Mouse (Mus musculus) neural tube, embryonic 14.5 days (tissue): ENCODE data around the gene Prrc2b. TPM values are rescaled to one million over a fixed set of nuclear protein-coding genes. Genes with fewer than 3 reads are reported as not detected.

Experiments used
- ATAC-seq: fragments of 200-750 bp; cut with Nextera tagmentation; 2 replicates; pipeline ENCODE4 v1.8.0; 2017; ENCODE audit warnings: low read depth, mild to moderate bottlenecking, moderate TSS enrichment, moderate library complexity
- H3K27ac ChIP-seq: fragments of 300-500 bp; sonication (generic); 2 replicates; pipeline ENCODE4 v1.5.1; 2014; ENCODE audit warnings: low read depth, mild to moderate bottlenecking, control low read depth, low read length, moderate library complexity, mixed read lengths
- H3K27me3 ChIP-seq: fragments of 300-500 bp; sonication (generic); 2 replicates; pipeline ENCODE4 v1.6.1; 2014; ENCODE audit warnings: low read length; ENCODE audit not compliant: control insufficient read depth, insufficient read depth
- H3K36me3 ChIP-seq: fragments of 300-500 bp; sonication (generic); 2 replicates; pipeline ENCODE4 v1.6.1; 2014; ENCODE audit warnings: low read length, mixed read lengths; ENCODE audit not compliant: control insufficient read depth, insufficient read depth
- H3K4me1 ChIP-seq: fragments of 300-500 bp; sonication (generic); 2 replicates; pipeline ENCODE4 v1.6.1; 2014; ENCODE audit warnings: low read length; ENCODE audit not compliant: control insufficient read depth, insufficient read depth
- H3K4me2 ChIP-seq: fragments of 300-500 bp; sonication (generic); 2 replicates; pipeline ENCODE4 v1.6.1; 2014; ENCODE audit warnings: mild to moderate bottlenecking, low read depth, low read length, control low read depth
- H3K4me3 ChIP-seq: fragments of 300-500 bp; sonication (generic); 2 replicates; pipeline ENCODE4 v1.5.1; 2014; ENCODE audit warnings: low read depth, low read length, control low read depth, mixed read lengths
- H3K9ac ChIP-seq: fragments of 300-500 bp; sonication (generic); replicated peaks from 2 replicates; pipeline ENCODE4 v1.6.1; 2014; ENCODE audit warnings: low read depth, mild to moderate bottlenecking, control low read depth, low read length, mixed read lengths
- H3K9me3 ChIP-seq: fragments of 300-500 bp; sonication (generic); 2 replicates; pipeline ENCODE4 v1.6.1; 2016; ENCODE audit warnings: low read length; ENCODE audit not compliant: control insufficient read depth
- WGBS: fragments of 180-500 bp; shearing (Covaris S2); extraction: QIAGEN DNeasy Blood & Tissue Kit; methylation state at CpG from one replicate; pipeline ENCODE4 v1.1.7; 2014; 5-methylcytosine and 5-hydroxymethylcytosine counted together
- polyA plus RNA-seq: library from polyadenylated mRNA; unstranded; fragments of >200 nt; fragmentation: Nextera tagmentation; extraction: Ambion mirVana; gene quantifications from 2 replicates; pipeline ENCODE4 v1.2.1, GENCODE M21; 2014

Prrc2b gene
- polyA plus RNA-seq, 1 experiment from 2014 or later: 101 TPM

DNA sequence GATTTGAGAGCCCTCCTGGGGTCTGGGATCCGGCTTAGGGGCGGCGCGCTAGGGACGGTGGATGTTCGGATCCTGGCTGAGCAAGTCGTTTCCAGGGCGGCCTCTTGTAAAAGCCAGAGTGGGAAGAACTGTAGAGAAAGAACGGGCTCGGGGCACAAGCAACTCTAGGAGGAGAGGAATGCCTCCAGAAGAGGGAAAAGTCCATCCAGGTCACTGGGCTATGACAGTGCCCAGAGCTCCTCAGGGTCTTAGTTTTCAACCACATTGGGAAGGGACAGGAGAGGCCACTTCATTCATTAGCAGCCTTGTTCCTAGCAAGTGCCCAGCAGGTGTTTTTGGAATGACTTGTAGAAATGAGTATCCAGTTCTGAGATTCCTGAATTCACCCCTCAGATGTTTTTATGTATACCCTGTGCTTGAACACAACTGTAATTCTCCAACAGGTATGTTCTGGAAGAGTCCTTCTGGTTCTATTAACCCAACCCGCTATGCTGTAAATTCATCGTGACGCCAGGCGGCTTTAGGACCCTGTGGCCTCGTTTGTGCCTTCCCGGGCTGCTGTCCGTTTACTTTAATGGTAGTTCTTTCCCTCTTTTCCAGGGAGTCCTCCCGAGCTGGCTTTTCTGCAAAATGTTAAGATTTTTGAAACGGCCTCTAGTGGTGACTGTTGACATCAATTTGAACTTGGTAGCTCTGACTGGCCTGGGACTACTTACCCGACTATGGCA is 86.0 kb downstream of the Prrc2b start:
- Histone ChIP-seq H3K27ac (peak overlapping the region; percentile 40; the same call in 1 of the 2 replicates), H3K9ac (peak overlapping the region; percentile 39), H3K36me3 (peaks cover 20% of the 10 kb centered on the region), H3K27me3 (no peaks in the 10 kb centered on the region), H3K4me3 (peak overlapping the region; percentile 47), H3K4me1 (peaks cover 20% of the 10 kb centered on the region), H3K4me2 (peak overlapping the region; percentile 90), H3K9me3 (no peaks in the 10 kb centered on the region)
- under 1% methylated on average over 20 of the region's 20 CpGs for WGBS
- ATAC-seq: peak; percentile 38

DNA sequence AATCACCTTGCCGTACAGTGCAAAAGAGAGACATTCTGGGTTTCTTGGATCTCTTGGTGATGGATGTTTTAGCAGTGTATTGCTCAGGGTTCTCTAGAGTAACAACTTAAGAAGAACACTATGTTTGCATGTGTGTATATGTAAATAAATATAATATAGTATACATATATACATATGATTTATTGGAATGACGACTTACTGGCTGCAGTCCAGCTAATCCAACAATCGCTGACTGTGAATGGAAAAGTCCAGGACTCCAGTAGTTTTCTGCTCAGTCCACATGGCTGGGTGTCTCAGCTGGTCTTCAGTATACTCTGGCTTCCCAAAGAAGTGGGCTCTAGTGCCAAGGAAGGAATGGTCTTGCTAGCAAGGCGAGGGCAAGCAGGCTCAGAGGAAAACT is 86.7 kb downstream of the Prrc2b start:
- no peak overlapping the region for H3K27ac ChIP-seq
- H3K36me3 ChIP-seq: peaks cover 15% of the 10 kb centered on the region
- no peak overlapping the region; the same call in 1 of the 2 replicates for H3K9ac ChIP-seq
- H3K4me3 ChIP-seq: peak overlapping the region; percentile 47
- H3K4me1 ChIP-seq: peaks cover 20% of the 10 kb centered on the region
- WGBS: 44% methylated on average over 4 of the region's 4 CpGs
- no peaks in the 10 kb centered on the region for H3K27me3 ChIP-seq
- H3K4me2 ChIP-seq: peak overlapping the region; percentile 90
- H3K9me3 ChIP-seq: no peaks in the 10 kb centered on the region
- ATAC-seq: no peak

DNA sequence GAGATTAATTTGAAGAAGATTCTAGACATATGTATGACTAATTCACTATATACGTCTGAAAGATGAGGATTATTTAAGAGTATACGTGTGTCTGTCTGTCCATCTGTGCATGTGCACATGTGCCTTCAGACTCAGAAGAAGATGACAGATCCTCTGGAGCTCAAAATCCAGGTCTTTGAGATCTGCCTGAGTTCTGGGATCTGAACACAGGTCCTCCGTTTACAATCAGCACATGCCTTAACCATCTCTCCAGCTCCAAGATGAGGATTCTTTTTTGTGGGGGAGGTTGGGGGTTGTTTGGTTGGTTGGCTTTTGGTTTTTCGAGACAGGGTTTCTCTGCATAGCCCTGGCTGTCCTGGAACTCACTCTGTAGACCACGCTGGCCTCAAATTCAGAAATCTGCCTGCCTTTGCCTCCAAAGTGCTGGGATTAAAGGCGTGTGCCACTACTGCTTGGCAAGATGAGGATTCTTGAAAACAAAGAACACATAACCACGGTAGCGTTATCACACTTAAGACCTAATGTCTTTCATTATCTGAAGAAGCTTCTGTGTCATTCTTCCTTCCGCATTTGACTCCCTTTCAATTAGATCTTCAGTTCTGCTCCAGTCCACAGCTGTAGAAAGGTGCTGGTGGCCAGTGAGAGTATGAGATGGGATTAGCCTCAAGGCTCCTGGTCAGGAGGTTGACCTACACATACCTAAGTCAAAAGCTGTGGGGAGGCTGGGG is 88.0 kb downstream of the Prrc2b start:
- ATAC-seq: no peak

DNA sequence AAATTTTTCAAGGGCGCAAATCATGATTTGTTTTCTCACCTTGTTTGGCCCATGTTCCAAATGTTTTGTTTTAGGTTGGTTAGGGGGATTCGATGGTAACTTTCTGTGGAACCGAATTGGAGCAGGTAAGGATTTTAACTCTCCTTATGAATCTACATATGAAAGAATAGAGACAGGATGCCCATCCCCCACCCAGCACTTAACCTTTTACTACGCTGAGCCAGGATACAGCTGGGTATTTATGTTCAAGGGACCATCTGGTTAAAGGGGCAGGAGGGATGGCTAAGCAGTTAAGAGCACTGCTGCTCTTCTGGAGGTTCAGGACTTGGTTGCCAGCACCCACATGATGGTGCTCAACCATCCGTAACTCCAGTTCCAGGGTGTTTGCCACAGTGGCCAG is 89.7 kb downstream of the Prrc2b start:
- Histone ChIP-seq H3K4me2 (no peak overlapping the region), H3K4me1 (peaks cover 7% of the 10 kb centered on the region; the same call in 1 of the 2 replicates), H3K9ac (no peak overlapping the region), H3K4me3 (no peak overlapping the region), H3K27ac (no peak overlapping the region), H3K9me3 (no peaks in the 10 kb centered on the region), H3K36me3 (peaks cover 11% of the 10 kb centered on the region), H3K27me3 (no peaks in the 10 kb centered on the region)
- no peak for ATAC-seq
- WGBS: 77% methylated on average over 5 of the region's 5 CpGs

More for the DNA sequence above, 88.0 kb downstream of the Prrc2b start:
- Histone ChIP-seq H3K4me2 (no peak overlapping the region), H3K27ac (no peak overlapping the region), H3K4me3 (no peak overlapping the region), H3K4me1 (peaks cover 20% of the 10 kb centered on the region), H3K27me3 (no peaks in the 10 kb centered on the region), H3K36me3 (peaks cover 4% of the 10 kb centered on the region; the same call in 1 of the 2 replicates), H3K9ac (no peak overlapping the region), H3K9me3 (no peaks in the 10 kb centered on the region)
- 92% methylated on average over 9 of the region's 9 CpGs for WGBS

DNA sequence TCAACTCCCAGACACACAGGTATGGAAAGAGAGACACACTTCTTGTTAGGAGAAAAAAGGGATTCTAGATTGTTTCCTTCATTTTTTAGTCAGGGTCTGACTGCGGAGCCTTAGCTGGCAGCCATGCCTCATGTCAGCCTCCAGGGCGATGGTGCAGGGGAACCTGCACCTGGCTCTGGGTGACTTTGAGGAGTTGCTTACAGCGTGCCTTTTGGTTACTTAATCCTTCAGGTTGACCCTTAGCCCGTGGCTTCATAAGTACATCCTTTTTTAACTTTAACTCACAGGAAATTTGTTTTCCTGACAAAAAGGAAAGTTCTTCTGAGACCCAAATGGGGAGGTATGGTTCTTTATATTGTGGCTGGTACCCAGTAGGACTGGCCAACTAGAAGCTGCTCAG is 92.1 kb downstream of the Prrc2b start:
- peaks cover 24% of the 10 kb centered on the region for H3K36me3 ChIP-seq
- no peaks in the 10 kb centered on the region for H3K9me3 ChIP-seq
- H3K27ac ChIP-seq: no peak overlapping the region
- no peaks in the 10 kb centered on the region for H3K27me3 ChIP-seq
- no peak for ATAC-seq
- H3K4me2 ChIP-seq: no peak overlapping the region
- H3K4me1 ChIP-seq: 0 out of 2 replicates have a peak, but pooled peaks cover under 1% of the 10 kb centered on the region
- no peak overlapping the region for H3K9ac ChIP-seq
- H3K4me3 ChIP-seq: no peak overlapping the region
- 90% methylated on average over 4 of the region's 4 CpGs for WGBS

DNA sequence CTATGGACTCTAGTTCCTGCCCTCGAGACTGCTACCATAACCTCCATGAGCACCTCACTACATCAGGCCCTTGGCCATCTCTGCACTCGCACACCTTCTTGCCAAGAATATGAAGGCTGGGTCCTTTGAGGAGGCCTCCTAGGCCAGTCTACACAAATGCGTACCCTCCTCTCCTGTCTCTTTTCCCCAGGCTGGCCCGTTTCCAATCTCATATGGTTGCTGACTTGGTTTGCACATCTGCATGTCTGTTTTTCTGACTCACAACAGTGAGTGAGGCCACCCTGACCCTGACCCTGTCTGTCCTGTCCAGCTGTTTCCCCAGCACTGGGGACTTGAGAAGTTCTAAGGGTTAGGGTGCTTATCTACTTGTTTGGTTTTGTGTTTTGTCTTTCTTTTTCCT is 95.9 kb downstream of the Prrc2b start:
- Histone ChIP-seq H3K4me1 (no peaks in the 10 kb centered on the region), H3K27me3 (no peaks in the 10 kb centered on the region), H3K27ac (no peak overlapping the region), H3K36me3 (peaks cover 41% of the 10 kb centered on the region), H3K4me3 (no peak overlapping the region), H3K9me3 (no peaks in the 10 kb centered on the region), H3K4me2 (no peak overlapping the region), H3K9ac (no peak overlapping the region)
- WGBS: 89% methylated on average over 4 of the region's 4 CpGs
- no peak for ATAC-seq

DNA sequence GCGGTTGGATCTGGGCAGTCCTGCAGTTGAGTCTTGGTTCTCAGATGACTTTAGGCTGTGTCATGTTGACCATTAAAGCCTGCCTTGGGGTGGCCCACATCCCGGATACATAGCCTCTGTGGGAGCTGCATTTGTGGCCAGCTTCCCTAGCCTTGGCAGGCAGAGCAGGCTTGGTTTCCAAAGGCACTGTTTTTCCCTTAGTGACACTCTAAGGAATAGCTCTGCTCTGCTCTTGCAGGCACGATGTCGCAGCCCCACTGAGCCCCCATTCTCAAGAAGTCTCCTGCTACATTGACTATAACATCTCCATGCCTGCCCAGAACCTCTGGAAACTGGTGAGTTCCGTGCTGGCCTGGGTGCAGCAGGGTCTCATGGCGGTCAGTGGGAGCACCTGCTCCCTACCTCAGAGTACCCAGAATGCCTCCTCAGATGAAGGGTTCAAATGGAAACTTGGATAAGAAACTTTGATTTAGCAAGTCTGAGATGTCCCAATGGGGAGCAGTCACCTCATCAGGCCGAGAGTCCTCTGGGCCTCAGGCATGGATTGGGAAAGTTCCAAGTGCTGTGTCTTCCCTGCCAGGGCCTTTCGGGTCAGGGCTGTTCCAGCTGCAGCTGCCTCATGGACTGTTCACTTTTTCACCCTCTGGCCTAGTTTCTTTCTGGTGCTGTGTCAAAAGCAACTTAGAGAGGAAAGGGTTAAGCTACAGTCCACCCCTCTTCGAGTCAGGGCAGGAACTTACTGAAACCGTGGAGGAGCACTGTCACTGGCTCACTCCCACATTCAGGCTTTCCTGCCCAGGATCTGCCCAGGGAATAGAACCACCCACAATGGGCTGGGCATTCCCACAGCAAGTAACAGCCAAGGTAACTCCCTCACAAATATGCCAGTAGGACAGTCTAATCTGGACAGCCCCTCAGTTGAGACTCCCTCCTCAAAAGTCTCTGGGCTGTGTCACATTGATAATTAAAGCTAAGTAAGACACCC is 97.8 kb downstream of the Prrc2b start:
- no peaks in the 10 kb centered on the region for H3K9me3 ChIP-seq
- WGBS: 84% methylated on average over 10 of the region's 10 CpGs
- no peak overlapping the region for H3K4me2 ChIP-seq
- no peaks in the 10 kb centered on the region for H3K4me1 ChIP-seq
- H3K36me3 ChIP-seq: peaks cover 51% of the 10 kb centered on the region
- no peak overlapping the region for H3K9ac ChIP-seq
- no peak for ATAC-seq
- no peak overlapping the region for H3K4me3 ChIP-seq
- H3K27ac ChIP-seq: no peak overlapping the region
- H3K27me3 ChIP-seq: no peaks in the 10 kb centered on the region

DNA sequence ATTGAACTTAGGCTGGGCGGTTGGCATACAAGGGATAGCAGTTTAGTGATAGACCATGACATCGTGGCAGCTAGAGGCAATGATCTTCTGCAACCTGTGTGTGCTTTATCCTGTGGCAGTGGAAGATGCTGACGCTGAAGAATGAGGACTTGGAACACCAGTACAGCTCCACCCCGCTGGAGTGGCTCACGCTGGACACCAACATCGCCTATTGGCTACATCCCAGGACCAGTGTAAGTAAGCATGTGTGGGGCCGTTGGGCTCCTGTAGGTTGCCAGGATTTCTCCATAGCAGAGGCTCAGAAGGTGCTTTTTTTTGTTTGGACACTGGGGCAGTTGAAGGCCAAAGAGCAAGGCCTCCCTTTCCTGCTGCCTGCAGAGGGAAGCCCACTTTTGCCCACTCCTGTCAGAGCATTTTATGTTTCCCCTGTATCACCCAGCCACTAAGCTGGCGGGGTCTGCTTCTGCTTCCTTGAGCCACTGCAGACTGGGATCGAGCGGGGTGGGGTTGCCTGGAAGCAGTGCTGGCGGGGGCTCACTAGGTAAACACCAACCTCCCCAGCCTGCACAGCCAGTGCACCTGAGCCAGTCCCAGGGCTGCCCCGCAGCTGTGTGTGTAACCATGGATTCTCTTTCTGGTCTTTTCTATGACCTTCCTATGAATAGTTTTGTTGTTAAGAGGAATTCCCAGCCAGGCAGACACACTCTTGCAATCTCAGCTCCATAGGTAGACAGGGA is 101.1 kb downstream of the Prrc2b start:
- Histone ChIP-seq H3K27ac (no peak overlapping the region), H3K27me3 (no peaks in the 10 kb centered on the region), H3K36me3 (peaks cover 49% of the 10 kb centered on the region), H3K9ac (no peak overlapping the region), H3K4me2 (no peak overlapping the region), H3K4me3 (no peak overlapping the region), H3K4me1 (no peaks in the 10 kb centered on the region), H3K9me3 (no peaks in the 10 kb centered on the region)
- ATAC-seq: no peak
- 93% methylated on average over 12 of the region's 12 CpGs for WGBS
